Mouse (Mus musculus): ENCODE measurements at regions not wholly inside any gene's neighbourhood (a gene's known extent, or its start where the extent isn't known, plus 50 kb on each side); places are given as distances from the start of the nearest gene placed in this dataset.

DNA sequence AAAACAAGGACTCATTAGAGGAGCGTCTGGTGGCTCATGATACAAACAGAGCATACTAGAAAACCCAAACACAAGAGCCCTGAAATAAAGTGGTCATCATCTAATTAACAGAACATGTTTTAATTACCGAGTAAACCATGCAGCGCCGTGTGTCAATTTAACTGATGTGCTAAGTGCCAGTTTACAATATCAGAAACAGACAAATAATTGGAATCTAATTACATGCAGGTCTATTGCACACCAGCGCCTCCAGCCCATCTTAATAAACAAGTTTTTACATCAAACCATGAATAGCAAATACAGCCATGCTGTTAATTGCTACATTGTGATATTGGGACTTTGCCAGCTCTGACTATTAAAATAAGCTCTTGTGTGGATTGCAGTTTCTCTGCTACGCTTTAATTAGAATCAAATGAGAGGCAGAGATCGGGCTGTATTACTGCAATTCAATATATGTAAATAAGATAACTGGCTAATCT is 425.3 kb upstream of the Gm765 start:
- DNase-seq (ENCODE audit: low read depth, low spot score), result no peak

GRCm38 (mm10) chr6:98754487-98754886 is 411.9 kb upstream of the Gm765 start:
- DNase-seq (ENCODE audit: low read depth, low spot score), result no peak

DNA sequence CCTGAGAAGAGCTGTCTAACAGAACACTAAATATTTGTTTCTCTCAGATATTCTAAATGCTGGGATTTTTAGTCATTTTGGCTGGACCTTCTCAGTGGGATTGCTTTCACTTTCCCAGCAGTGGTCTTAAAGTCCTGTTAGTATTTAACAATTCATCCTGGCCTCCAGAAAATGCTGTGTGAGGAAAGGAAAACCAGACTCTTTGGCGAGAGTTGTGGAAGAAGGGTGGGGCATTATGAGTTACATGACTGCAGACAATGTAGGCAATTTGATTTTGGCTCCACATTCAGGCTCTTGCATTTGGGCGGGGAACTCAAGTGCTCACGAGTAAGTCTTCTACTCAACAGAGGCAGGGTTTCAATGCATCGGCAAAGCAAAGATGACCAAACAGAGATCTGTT is 406.1 kb upstream of the Gm765 start:
- no peak for DNase-seq (ENCODE audit: low read depth, low spot score)

DNA sequence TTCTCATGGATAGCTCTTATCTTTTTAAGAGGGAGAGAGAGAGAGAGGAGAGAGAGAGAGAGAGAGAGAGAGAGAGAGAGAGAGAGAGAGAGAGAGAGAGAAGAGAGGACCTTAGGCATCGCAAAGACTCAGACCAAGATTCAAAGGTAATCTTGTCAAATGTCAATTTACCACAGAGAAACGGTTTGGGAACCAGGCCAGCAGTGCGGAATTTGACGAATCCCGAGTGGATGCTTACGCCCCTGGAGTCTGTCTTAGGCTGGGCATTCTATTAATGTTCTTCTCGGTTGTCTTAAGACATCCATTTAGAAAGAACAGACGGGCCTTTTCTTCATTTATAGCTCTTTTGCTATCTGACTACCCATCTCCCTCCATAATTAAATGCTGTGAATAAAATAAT is 404.4 kb upstream of the Gm765 start:
- no peak for DNase-seq (ENCODE audit: low read depth, low spot score)

DNA sequence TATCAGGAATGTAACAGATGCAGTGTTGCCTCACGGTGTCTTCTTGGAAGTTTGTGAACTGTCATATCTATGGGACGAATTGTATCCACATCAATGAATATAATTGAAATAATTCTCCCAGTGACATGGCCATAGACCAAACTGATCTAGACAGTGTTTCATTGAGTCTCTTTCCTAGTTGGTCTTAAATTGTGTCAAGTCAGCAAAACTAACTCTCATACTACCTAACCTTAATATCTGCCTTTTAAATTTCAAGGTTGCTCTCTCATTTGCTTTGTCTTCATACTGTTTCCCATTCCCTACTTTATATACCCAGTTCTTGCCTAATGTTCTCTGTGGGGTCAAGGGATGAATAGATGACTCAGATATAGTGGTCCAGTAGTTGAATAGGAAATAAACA is 397.9 kb upstream of the Gm765 start:
- DNase-seq (ENCODE audit: low read depth, low spot score), result no peak

- no peak for DNase-seq (ENCODE audit: low read depth, low spot score)
Measured at GRCm38 (mm10) chr6:98731010-98731530, 388.5 kb upstream of the Gm765 start.

GRCm38 (mm10) chr6:98726605-98727144 is 384.1 kb upstream of the Gm765 start:
- no peak for DNase-seq (ENCODE audit: low read depth, low spot score)

DNA sequence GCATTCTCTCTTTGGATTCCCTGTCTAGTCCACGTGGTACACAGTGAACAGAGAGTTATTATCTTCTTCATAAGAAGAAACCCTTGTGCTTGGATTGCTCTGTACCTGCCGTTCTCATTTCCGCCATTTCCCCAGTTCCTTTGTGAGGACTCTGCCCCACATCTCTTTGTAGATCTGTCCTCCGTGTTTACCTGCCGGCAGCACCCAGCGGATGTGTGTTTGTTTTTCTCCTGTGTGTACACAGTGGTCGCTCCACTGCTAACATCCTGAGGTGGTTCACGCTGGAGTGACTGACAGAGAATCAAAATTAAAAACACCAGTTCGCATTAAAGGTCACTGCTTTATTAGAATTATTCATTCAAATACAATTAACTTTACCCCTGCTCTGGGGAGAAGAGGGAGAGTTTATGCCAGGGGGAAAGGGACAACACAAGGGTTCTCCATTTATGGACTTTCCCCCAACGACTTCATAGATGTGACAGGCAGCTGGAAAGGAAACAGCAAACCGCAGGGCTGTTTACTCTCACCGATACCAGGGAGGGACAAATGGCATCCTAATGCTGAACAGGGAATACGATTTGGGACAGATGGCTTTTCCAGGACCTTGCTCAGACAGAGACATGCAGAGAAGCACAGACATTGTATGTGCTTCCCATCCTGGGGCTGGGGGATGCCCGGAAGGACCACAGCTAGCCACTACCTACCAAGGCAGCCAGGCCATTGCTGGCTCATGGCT is 362.5 kb upstream of the Gm765 start:
- DNase-seq (ENCODE audit: low read depth, low spot score), result no peak

DNA sequence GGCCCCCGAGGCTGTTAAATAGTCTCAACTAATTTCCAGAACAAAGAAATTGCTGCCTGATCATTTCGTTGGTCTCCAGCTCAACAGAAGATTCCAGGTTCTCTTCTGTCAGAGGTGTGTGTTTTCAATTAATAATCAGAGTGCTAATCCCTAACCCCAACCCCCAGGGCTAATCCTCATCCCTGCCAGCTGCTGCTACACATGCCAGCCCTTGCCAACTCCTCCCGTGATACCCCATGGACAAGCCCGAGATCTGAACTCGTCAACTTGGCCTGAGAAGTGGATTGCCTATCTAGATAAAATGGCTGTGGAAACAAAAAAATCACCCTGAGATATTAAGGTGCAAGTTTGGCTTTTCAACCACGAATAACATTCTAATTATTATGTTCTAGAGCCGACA is 355.0 kb upstream of the Gm765 start:
- DNase-seq (ENCODE audit: low read depth, low spot score), result peak; percentile 51

GRCm38 (mm10) chr6:98693411-98693810 is 350.9 kb upstream of the Gm765 start:
- DNase-seq (ENCODE audit: low read depth, low spot score), result no peak

- no peak for DNase-seq (ENCODE audit: low read depth, low spot score)
Measured at GRCm38 (mm10) chr6:98690133-98690532, 347.6 kb upstream of the Gm765 start.

- DNase-seq (ENCODE audit: low read depth, low spot score), result no peak
Measured at GRCm38 (mm10) chr6:98689395-98689794, 346.8 kb upstream of the Gm765 start.

DNA sequence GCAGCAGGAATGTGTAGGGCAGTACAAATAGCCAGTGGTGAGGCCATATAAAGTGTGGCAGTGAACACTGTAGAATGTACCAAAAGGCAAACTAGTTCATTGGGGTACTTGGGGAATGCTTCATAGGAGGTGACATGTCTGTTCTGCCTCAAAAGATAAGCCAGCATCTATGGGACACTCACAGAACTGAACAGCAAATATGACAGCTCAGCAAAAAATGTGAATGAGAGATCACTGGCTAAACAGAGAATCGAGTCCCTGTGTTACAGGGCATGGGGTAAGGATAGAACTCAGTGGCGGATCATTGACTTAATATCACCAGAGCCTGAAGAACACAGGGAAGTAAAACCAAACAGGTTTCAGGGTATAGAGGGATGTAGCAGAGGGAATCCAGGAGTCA is 346.1 kb upstream of the Gm765 start:
- no peak for DNase-seq (ENCODE audit: low read depth, low spot score)

DNA sequence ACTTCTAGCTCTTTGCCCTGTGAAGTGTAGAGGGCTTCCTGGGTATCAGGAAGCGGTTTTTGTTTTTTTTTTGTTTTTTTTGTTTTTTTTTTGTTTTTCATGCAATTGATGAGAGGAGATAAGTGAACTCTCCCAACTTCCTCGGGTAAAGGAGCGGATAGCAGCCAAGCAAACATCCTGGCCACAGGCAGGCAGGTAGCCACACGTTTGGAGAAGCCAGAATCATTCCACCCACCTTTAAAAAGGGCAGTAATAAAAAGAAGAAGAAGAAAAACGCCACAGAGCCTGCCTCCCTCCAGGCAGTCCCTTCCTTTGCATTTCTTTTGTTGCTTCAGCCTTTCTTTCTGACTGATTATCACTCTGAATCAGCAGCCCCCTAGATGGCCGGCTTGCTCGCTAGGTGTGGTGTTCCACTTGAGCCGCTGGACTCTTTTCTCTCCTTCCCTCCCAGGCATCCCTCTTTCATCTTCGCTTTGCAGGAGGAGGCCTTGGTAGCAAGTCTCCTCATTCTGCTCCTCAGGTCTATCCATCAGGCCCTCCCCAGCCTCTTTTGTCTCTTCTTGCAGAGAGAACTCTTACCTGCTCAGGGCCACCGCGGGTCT is 323.9 kb upstream of the Gm765 start:
- DNase-seq (ENCODE audit: low read depth, low spot score), result no peak

DNA sequence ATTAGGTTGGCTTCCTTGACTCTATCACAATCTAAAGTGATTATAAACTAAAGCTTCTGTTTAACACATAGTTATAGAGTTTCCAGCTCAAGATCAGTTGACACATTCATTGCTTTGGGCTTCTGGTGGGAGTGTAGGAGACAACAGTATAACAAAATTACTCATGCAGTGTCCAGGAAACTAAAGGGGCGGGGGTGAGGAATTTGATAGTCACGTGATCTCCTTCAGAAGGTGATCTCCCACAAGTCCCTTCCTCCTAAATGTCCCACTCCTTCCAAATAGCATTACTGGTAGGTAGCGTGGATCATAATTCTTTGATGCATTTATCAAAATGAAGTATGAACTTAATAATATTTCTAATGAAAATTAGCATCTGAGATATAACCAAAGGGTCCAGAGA is 309.3 kb upstream of the Gm765 start:
- DNase-seq (ENCODE audit: low read depth, low spot score), result no peak

- DNase-seq (ENCODE audit: low read depth, low spot score), result no peak
Measured at GRCm38 (mm10) chr6:98651315-98651714, 308.8 kb upstream of the Gm765 start.

DNA sequence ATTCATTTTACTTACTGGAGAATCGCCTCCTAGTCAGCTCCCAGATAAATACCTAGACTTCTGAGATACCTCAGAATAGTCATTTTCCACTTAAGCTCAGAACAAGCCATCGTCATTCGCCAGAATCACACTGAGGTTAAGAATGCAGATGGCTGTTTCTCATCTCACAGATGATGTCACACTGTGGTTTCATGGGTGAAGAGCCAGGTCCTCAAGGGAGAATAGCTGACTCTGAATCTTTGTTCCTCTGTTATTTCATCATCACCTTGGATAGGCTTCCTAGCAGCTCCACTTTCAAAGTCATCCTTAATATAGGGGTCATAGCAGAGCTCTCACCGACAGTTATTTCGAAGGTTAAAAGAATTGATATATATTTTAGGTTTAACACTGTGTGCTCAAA is 297.8 kb upstream of the Gm765 start:
- no peak for DNase-seq (ENCODE audit: low read depth, low spot score)

- DNase-seq (ENCODE audit: low read depth, low spot score), result no peak
Measured at GRCm38 (mm10) chr6:98635816-98636215, 293.3 kb upstream of the Gm765 start.

DNA sequence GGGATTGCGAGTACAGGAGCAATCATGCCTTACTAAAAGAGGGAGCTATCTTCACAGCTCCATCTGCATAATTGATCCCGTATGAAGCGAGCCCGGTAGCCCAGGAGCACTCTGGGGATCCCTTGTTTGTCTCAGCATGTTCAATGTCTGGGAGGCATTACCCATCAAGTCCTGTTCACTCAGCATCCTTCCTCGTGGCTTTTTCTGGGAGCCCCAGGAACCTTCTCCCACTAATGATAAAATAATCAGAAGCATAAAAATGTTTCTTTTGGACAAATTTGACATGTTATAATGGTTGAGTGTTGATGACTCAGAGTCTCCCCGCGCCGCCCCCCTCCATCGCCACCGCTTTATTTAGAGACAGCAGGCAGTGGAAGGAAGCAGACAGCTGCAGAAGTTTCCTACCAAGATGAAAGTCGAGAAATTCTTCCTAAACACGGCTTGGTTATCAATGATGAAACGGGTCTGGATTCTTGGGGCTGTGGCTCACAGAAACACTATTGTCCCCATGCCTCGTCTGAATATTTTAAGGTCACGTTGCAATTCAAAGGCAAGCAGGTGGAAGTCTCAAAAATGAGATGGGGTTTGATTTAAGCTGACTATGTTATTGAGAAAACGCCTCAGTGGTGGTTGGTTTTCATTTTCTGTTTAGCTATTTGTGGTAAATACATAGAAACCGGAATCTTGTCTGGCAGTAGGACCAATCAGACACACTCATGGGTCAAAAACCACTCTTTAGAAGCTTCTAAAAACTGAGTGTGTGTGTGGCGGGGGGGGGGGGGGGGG is 289.9 kb upstream of the Gm765 start:
- DNase-seq (ENCODE audit: low read depth, low spot score), result no peak

GRCm38 (mm10) chr6:98631269-98631668 is 288.7 kb upstream of the Gm765 start:
- DNase-seq (ENCODE audit: low read depth, low spot score), result no peak

- DNase-seq (ENCODE audit: low read depth, low spot score), result no peak
Measured at GRCm38 (mm10) chr6:98629646-98630045, 287.1 kb upstream of the Gm765 start.

DNA sequence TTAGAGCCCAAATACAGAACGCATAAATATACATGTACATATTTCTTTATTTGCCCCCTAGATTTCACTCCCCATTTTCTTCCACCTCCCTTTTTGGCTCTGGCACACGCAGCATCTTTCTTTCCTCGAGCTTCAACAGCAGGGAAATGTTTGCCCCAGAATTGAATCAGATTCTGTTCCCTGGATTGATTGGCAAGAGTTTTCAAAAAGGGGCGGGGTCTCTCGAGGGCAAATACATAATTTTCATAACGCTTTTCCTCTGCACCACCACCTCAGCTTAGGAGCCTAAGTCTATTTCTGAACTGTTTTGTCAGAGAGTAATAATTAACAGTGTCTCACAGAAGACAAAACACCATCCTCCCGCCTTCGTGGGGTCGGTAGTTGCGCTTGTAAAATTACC is 283.9 kb upstream of the Gm765 start:
- DNase-seq (ENCODE audit: low read depth, low spot score), result no peak

Data from retina, adult 2 months (tissue).